Mouse (Mus musculus) cerebral cortex, adult 2 months (tissue): ENCODE measurements around the gene Aimp2.

Source experiments
- WGBS: fragments of 180-500 bp; shearing (Covaris S2); methylation state at CpG from one replicate; pipeline ENCODE4 v1.1.7; 2018; 5-methylcytosine and 5-hydroxymethylcytosine counted together

Aimp2 gene

GRCm38 (mm10) chr5:143902111-143902510, 7.5 kb downstream of the Aimp2 start:
- 51% methylated on average over 3 of the region's 3 CpGs for WGBS

GRCm38 (mm10) chr5:143897635-143898330, 11.9 kb downstream of the Aimp2 start, which contains the start of gene Ankrd61:
Ankrd61 (minus strand) TSS chr5:143897685.
- WGBS = 87% methylated on average over 14 of the region's 14 CpGs

GRCm38 (mm10) chr5:143893396-143893795, 16.3 kb downstream of the Aimp2 start:
- WGBS = 30% methylated on average over 5 of the region's 5 CpGs

GRCm38 (mm10) chr5:143892255-143892886, 17.3 kb downstream of the Aimp2 start:
- 51% methylated on average over 9 of the region's 9 CpGs for WGBS

GRCm38 (mm10) chr5:143890741-143891140, 18.9 kb downstream of the Aimp2 start:
- 80% methylated on average over 6 of the region's 6 CpGs for WGBS

- 94% methylated on average over 3 of the region's 3 CpGs for WGBS
Observed at GRCm38 (mm10) chr5:143885274-143885673, 24.4 kb downstream of the Aimp2 start.

- WGBS = 68% methylated on average over 4 of the region's 4 CpGs
Observed at GRCm38 (mm10) chr5:143874571-143874970, 35.1 kb downstream of the Aimp2 start.

- 66% methylated on average over 11 of the region's 11 CpGs for WGBS
Observed at GRCm38 (mm10) chr5:143871547-143872169, 38.0 kb downstream of the Aimp2 start.
